Mouse (Mus musculus) neural tube, embryonic 14.5 days (tissue): ENCODE data around the gene Sec11a. TPM values are rescaled to one million over a fixed set of nuclear protein-coding genes. Genes with fewer than 3 reads are reported as not detected.
"Not testable (repeated sequence)": the region's sequence is repeated elsewhere in the genome, so short reads cannot be mapped to it uniquely, and the experiment has no call there.

Source experiments
- ATAC-seq: fragments of 200-750 bp; cut with Nextera tagmentation; 2 replicates; pipeline ENCODE4 v1.8.0; 2017; ENCODE audit warnings: low read depth, mild to moderate bottlenecking, moderate TSS enrichment, moderate library complexity
- H3K27ac ChIP-seq: fragments of 300-500 bp; sonication (generic); 2 replicates; pipeline ENCODE4 v1.5.1; 2014; ENCODE audit warnings: low read depth, mild to moderate bottlenecking, control low read depth, low read length, moderate library complexity, mixed read lengths
- H3K27me3 ChIP-seq: fragments of 300-500 bp; sonication (generic); 2 replicates; pipeline ENCODE4 v1.6.1; 2014; ENCODE audit warnings: low read length; ENCODE audit not compliant: control insufficient read depth, insufficient read depth
- H3K36me3 ChIP-seq: fragments of 300-500 bp; sonication (generic); 2 replicates; pipeline ENCODE4 v1.6.1; 2014; ENCODE audit warnings: low read length, mixed read lengths; ENCODE audit not compliant: control insufficient read depth, insufficient read depth
- H3K4me1 ChIP-seq: fragments of 300-500 bp; sonication (generic); 2 replicates; pipeline ENCODE4 v1.6.1; 2014; ENCODE audit warnings: low read length; ENCODE audit not compliant: control insufficient read depth, insufficient read depth
- H3K4me2 ChIP-seq: fragments of 300-500 bp; sonication (generic); 2 replicates; pipeline ENCODE4 v1.6.1; 2014; ENCODE audit warnings: mild to moderate bottlenecking, low read depth, low read length, control low read depth
- H3K4me3 ChIP-seq: fragments of 300-500 bp; sonication (generic); 2 replicates; pipeline ENCODE4 v1.5.1; 2014; ENCODE audit warnings: low read depth, low read length, control low read depth, mixed read lengths
- H3K9ac ChIP-seq: fragments of 300-500 bp; sonication (generic); replicated peaks from 2 replicates; pipeline ENCODE4 v1.6.1; 2014; ENCODE audit warnings: low read depth, mild to moderate bottlenecking, control low read depth, low read length, mixed read lengths
- H3K9me3 ChIP-seq: fragments of 300-500 bp; sonication (generic); 2 replicates; pipeline ENCODE4 v1.6.1; 2016; ENCODE audit warnings: low read length; ENCODE audit not compliant: control insufficient read depth
- WGBS: fragments of 180-500 bp; shearing (Covaris S2); extraction: QIAGEN DNeasy Blood & Tissue Kit; methylation state at CpG from one replicate; pipeline ENCODE4 v1.1.7; 2014; 5-methylcytosine and 5-hydroxymethylcytosine counted together
- polyA plus RNA-seq: library from polyadenylated mRNA; unstranded; fragments of >200 nt; fragmentation: Nextera tagmentation; extraction: Ambion mirVana; gene quantifications from 2 replicates; pipeline ENCODE4 v1.2.1, GENCODE M21; 2014

Sec11a gene
- polyA plus RNA-seq, 1 experiment from 2014 or later: 128 TPM

- Histone ChIP-seq H3K9ac (no peak overlapping the region), H3K36me3 (no peaks in the 10 kb centered on the region), H3K4me1 (no peaks in the 10 kb centered on the region), H3K9me3 (no peaks in the 10 kb centered on the region), H3K27me3 (no peaks in the 10 kb centered on the region), H3K4me2 (no peak overlapping the region), H3K4me3 (no peak overlapping the region), H3K27ac (no peak overlapping the region)
- 63% methylated on average over 6 of the region's 6 CpGs for WGBS
- ATAC-seq: no peak
Observed at GRCm38 (mm10) chr7:80962799-80963198, 15.2 kb upstream of the Sec11a start.

GRCm38 (mm10) chr7:80959003-80959402 lies 11.4 kb upstream of the Sec11a start:
- H3K36me3 ChIP-seq: no peaks in the 10 kb centered on the region
- H3K9ac ChIP-seq: no peak overlapping the region
- H3K27ac ChIP-seq: no peak overlapping the region
- H3K27me3 ChIP-seq: no peaks in the 10 kb centered on the region
- ATAC-seq: no peak
- no peak overlapping the region for H3K4me3 ChIP-seq
- no peak overlapping the region for H3K4me2 ChIP-seq
- no peaks in the 10 kb centered on the region for H3K4me1 ChIP-seq
- H3K9me3 ChIP-seq: no peaks in the 10 kb centered on the region
- 85% methylated on average over 3 of the region's 3 CpGs for WGBS

- Histone ChIP-seq H3K36me3 (no peaks in the 10 kb centered on the region), H3K4me3 (no peak overlapping the region)
- 81% methylated on average over 2 of the region's 2 CpGs for WGBS
Observed at GRCm38 (mm10) chr7:80956891-80957290, 9.3 kb upstream of the Sec11a start.

GRCm38 (mm10) chr7:80954251-80954650 lies 6.7 kb upstream of the Sec11a start:
- H3K4me2 ChIP-seq: no peak overlapping the region
- no peak overlapping the region for H3K4me3 ChIP-seq
- no peak for ATAC-seq
- no peaks in the 10 kb centered on the region for H3K27me3 ChIP-seq
- no peak overlapping the region for H3K9ac ChIP-seq
- 75% methylated on average over 2 of the region's 2 CpGs for WGBS
- no peaks in the 10 kb centered on the region for H3K36me3 ChIP-seq
- H3K27ac ChIP-seq: no peak overlapping the region
- H3K9me3 ChIP-seq: no peaks in the 10 kb centered on the region
- H3K4me1 ChIP-seq: no peaks in the 10 kb centered on the region

More at GRCm38 (mm10) chr7:80956891-80957290, 9.3 kb upstream of the Sec11a start:
- no peaks in the 10 kb centered on the region for H3K4me1 ChIP-seq
- no peaks in the 10 kb centered on the region for H3K9me3 ChIP-seq
- H3K4me2 ChIP-seq: no peak overlapping the region
- H3K27me3 ChIP-seq: no peaks in the 10 kb centered on the region
- no peak overlapping the region for H3K27ac ChIP-seq
- ATAC-seq: no peak
- H3K9ac ChIP-seq: no peak overlapping the region

GRCm38 (mm10) chr7:80952140-80952539 lies 4.6 kb upstream of the Sec11a start:
- no peaks in the 10 kb centered on the region for H3K4me1 ChIP-seq
- no peak overlapping the region for H3K4me3 ChIP-seq
- H3K36me3 ChIP-seq: no peaks in the 10 kb centered on the region
- H3K9ac ChIP-seq: no peak overlapping the region
- H3K4me2 ChIP-seq: no peak overlapping the region
- no peak for ATAC-seq
- no peaks in the 10 kb centered on the region for H3K9me3 ChIP-seq
- WGBS: 67% methylated on average over 3 of the region's 3 CpGs
- no peaks in the 10 kb centered on the region for H3K27me3 ChIP-seq
- H3K27ac ChIP-seq: no peak overlapping the region

- H3K4me2 ChIP-seq: no peak overlapping the region
- peaks cover 3% of the 10 kb centered on the region; the same call in 1 of the 2 replicates for H3K4me1 ChIP-seq
- H3K27me3 ChIP-seq: no peaks in the 10 kb centered on the region
- no peak overlapping the region for H3K9ac ChIP-seq
- no peaks in the 10 kb centered on the region for H3K36me3 ChIP-seq
- H3K4me3 ChIP-seq: no peak overlapping the region
- 90% methylated on average over 4 of the region's 4 CpGs for WGBS
- no peak overlapping the region for H3K27ac ChIP-seq
- ATAC-seq: no peak
- no peaks in the 10 kb centered on the region for H3K9me3 ChIP-seq
Observed at GRCm38 (mm10) chr7:80951461-80951860, 3.9 kb upstream of the Sec11a start.

GRCm38 (mm10) chr7:80939808-80940207 lies 7.8 kb downstream of the Sec11a start:
- no peaks in the 10 kb centered on the region for H3K4me1 ChIP-seq
- no peak overlapping the region for H3K4me3 ChIP-seq
- no peaks in the 10 kb centered on the region for H3K9me3 ChIP-seq
- H3K9ac ChIP-seq: no peak overlapping the region
- H3K27ac ChIP-seq: no peak overlapping the region
- 93% methylated on average over 4 of the region's 4 CpGs for WGBS
- no peak overlapping the region for H3K4me2 ChIP-seq
- peaks cover 3% of the 10 kb centered on the region; the same call in 1 of the 2 replicates for H3K36me3 ChIP-seq
- no peak for ATAC-seq
- H3K27me3 ChIP-seq: no peaks in the 10 kb centered on the region

GRCm38 (mm10) chr7:80937304-80937666 lies 10.3 kb downstream of the Sec11a start:
- not testable (repeated sequence) for H3K9ac ChIP-seq, H3K4me3 ChIP-seq, H3K9me3 ChIP-seq, ATAC-seq, H3K4me2 ChIP-seq, H3K27me3 ChIP-seq, H3K27ac ChIP-seq, H3K4me1 ChIP-seq
- H3K36me3 ChIP-seq: peaks cover 12% of the 10 kb centered on the region; the same call in 1 of the 2 replicates

- H3K4me1 ChIP-seq, ATAC-seq, H3K27ac ChIP-seq, H3K9me3 ChIP-seq, H3K4me3 ChIP-seq, H3K9ac ChIP-seq, H3K4me2 ChIP-seq, H3K27me3 ChIP-seq: not testable (repeated sequence)
- 80% methylated on average over 7 of the region's 7 CpGs for WGBS
- H3K36me3 ChIP-seq: peaks cover 12% of the 10 kb centered on the region; the same call in 1 of the 2 replicates
Observed at GRCm38 (mm10) chr7:80936617-80937303, 10.8 kb downstream of the Sec11a start.
